11 mouse cellular contexts compared by ENCODE assay signal in genomic region chr17:34124649-34125048, GRCm38 (mm10). TPM values are rescaled to one million over a fixed set of nuclear protein-coding genes. Genes with fewer than 3 reads are reported as not detected.
DNase-seq lines count a peak whose midpoint lies in the region; ATAC-seq lines count a peak whose summit lies in the region.
"Had no signal": no experiment of that assay in that cellular context is flagged by ENCODE, and none has a peak within 500 bp of the region (broad histone marks: within the 10 kb centered on the region; RNA-seq: fewer than 3 reads in every experiment).

No protein-coding gene starts in this region.

- H3K4me2 ChIP-seq in heart, embryonic 12.5 days: 0 out of 2 replicates have a peak overlapping the region, but pooled peaks have one; percentile 11
- H3K4me2 ChIP-seq in neural tube, embryonic 13.5 days: peak overlapping the region; percentile 100

- 64% methylated on average over 6 of the region's 6 CpGs for WGBS in heart, embryonic 12.5 days
- 92% methylated on average over 6 of the region's 6 CpGs for WGBS in neural tube, embryonic 13.5 days

- peaks cover 44% of the 10 kb centered on the region for H3K4me1 ChIP-seq in heart, embryonic 12.5 days (replicated peaks)
- peaks cover 56% of the 10 kb centered on the region for H3K4me1 ChIP-seq in neural tube, embryonic 13.5 days (replicated peaks)

- ATAC-seq in heart, embryonic 12.5 days (ENCODE audit: insufficient number of reproducible peaks, low FRiP score): no peak
- ATAC-seq in neural tube, embryonic 13.5 days (ENCODE audit: low read depth): no peak
- ATAC-seq in CD4-positive, CD25-positive, alpha-beta regulatory T cell, adult 4 months: no peak

- intact Hi-C loops in heart, postnatal 10 days (cut with DNase I): loop anchor here (10.0 kb wide), 2 partner anchors 440 to 480 kb away; partner anchors contain the start of genes Agpat1, Hnrnpm and Rnf5
- intact Hi-C loops in left cerebral cortex, postnatal 36 days (cut with DNase I): no loop called here

- no peaks in the 10 kb centered on the region for H3K27me3 ChIP-seq in heart, embryonic 12.5 days (replicated peaks)
- H3K27me3 ChIP-seq in neural tube, embryonic 13.5 days: no peaks in the 10 kb centered on the region; the same call in 1 of the 2 replicates

- peaks cover 10% of the 10 kb centered on the region; the same call in 1 of the 2 replicates for H3K36me3 ChIP-seq in heart, embryonic 12.5 days
- no peaks in the 10 kb centered on the region for H3K36me3 ChIP-seq in neural tube, embryonic 13.5 days
- H3K36me3 ChIP-seq: midbrain, embryonic 12.5 days had no signal

- no peak overlapping the region for H3K4me3 ChIP-seq in heart, embryonic 12.5 days
- H3K4me3 ChIP-seq in neural tube, embryonic 13.5 days: no peak overlapping the region

- no peak for DNase-seq in heart, postnatal 10 days
- DNase-seq in neural tube, embryonic 10.5 days (ENCODE audit: extremely low spot score, low spot score): no peak
- peak; percentile 33 for DNase-seq in liver
- no peak for DNase-seq in left cerebral cortex, postnatal 36 days (ENCODE audit: low spot score in 2 of 2)
- no peak for DNase-seq in retina, embryonic 14.5 days (ENCODE audit: low spot score)
- DNase-seq: adrenal gland, adult 2 months; heart, postnatal 4 days had no signal

- H3K9me3 ChIP-seq in heart, embryonic 12.5 days (replicated peaks): no peaks in the 10 kb centered on the region
- H3K9me3 ChIP-seq in neural tube, embryonic 13.5 days: no peaks in the 10 kb centered on the region
- H3K9me3 ChIP-seq: midbrain, embryonic 12.5 days had no signal

- no peak overlapping the region for H3K27ac ChIP-seq in heart, embryonic 12.5 days (ENCODE audit: poor library complexity, severe bottlenecking)
- no peak overlapping the region for H3K27ac ChIP-seq in neural tube, embryonic 13.5 days (replicated peaks)

- no peak overlapping the region for H3K9ac ChIP-seq in heart, embryonic 12.5 days
- H3K9ac ChIP-seq in neural tube, embryonic 13.5 days: no peak overlapping the region

RNA-seq across cellular contexts. Expression of gene Brd2, which starts 2.2 kb away (rescaled TPM):
- 89.4 and 90.6 TPM in 2 replicates for polyA plus RNA-seq in heart, embryonic 12.5 days (2016; fragmentation: Nextera tagmentation; extraction: Ambion mirVana)
- 100 to 1,000 TPM; 113 to 119 TPM for total RNA-seq in heart, postnatal 10 days (2021)
- polyA plus RNA-seq in neural tube, embryonic 13.5 days (2015; fragmentation: Nextera tagmentation; extraction: Ambion mirVana): 137 and 167 TPM in 2 replicates
- polyA plus RNA-seq in CD4-positive, CD25-positive, alpha-beta regulatory T cell, adult 4 months (2017; shearing (Covaris generic)): 100 to 1,000 TPM; 108 to 154 TPM
- total RNA-seq in left cerebral cortex, postnatal 36 days (2021): 100 to 1,000 TPM; 183 to 189 TPM

RNA-seq across cellular contexts. Expression of gene H2-DMa, which starts 5.3 kb away (rescaled TPM):
- 3.9 and 7.8 TPM in 2 replicates for polyA plus RNA-seq in heart, embryonic 12.5 days (2016; fragmentation: Nextera tagmentation; extraction: Ambion mirVana)
- 1 to 10 TPM; 4.1 to 4.5 TPM for total RNA-seq in heart, postnatal 10 days (2021)
- polyA plus RNA-seq in neural tube, embryonic 13.5 days (2015; fragmentation: Nextera tagmentation; extraction: Ambion mirVana): 16.0 and 17.7 TPM in 2 replicates
- polyA plus RNA-seq in CD4-positive, CD25-positive, alpha-beta regulatory T cell, adult 4 months (2017; shearing (Covaris generic)): 100 to 1,000 TPM; 144 to 205 TPM
- total RNA-seq in left cerebral cortex, postnatal 36 days (2021): 10 to 100 TPM; 26.1 to 28.5 TPM

RNA-seq across cellular contexts. Expression of gene H2-DMb2, which starts 18.5 kb away (rescaled TPM):
- 0.21 TPM in 1 of 2 replicates, not detected in the other for polyA plus RNA-seq in heart, embryonic 12.5 days (2016; fragmentation: Nextera tagmentation; extraction: Ambion mirVana)
- total RNA-seq in heart, postnatal 10 days (2021): 1 to 10 TPM in 1 of 2 experiments, under 1 TPM in 1; 0.98 to 1.1 TPM
- not detected in 2 replicates for polyA plus RNA-seq in neural tube, embryonic 13.5 days (2015; fragmentation: Nextera tagmentation; extraction: Ambion mirVana)
- 10 to 100 TPM in 1 of 2 experiments, 1 to 10 TPM in 1; 3.7 to 27.1 TPM for polyA plus RNA-seq in CD4-positive, CD25-positive, alpha-beta regulatory T cell, adult 4 months (2017; shearing (Covaris generic))
- total RNA-seq in left cerebral cortex, postnatal 36 days (2021): under 1 TPM; 0.59 to 0.93 TPM

RNA-seq across cellular contexts. Expression of gene H2-DMb1, which starts 28.2 kb away (rescaled TPM):
- 0.33 and 0.41 TPM in 2 replicates for polyA plus RNA-seq in heart, embryonic 12.5 days (2016; fragmentation: Nextera tagmentation; extraction: Ambion mirVana)
- under 1 TPM; 0.72 to 0.89 TPM for total RNA-seq in heart, postnatal 10 days (2021)
- not detected in 2 replicates for polyA plus RNA-seq in neural tube, embryonic 13.5 days (2015; fragmentation: Nextera tagmentation; extraction: Ambion mirVana)
- 1 to 10 TPM; 3.4 to 6.2 TPM for polyA plus RNA-seq in CD4-positive, CD25-positive, alpha-beta regulatory T cell, adult 4 months (2017; shearing (Covaris generic))
- 1 to 10 TPM in 1 of 2 experiments, under 1 TPM in 1; 0.94 to 1.1 TPM for total RNA-seq in left cerebral cortex, postnatal 36 days (2021)

RNA-seq across cellular contexts. Expression of gene H2-Oa, which starts 32.5 kb away (rescaled TPM):
- 0.26 and 0.37 TPM in 2 replicates for polyA plus RNA-seq in heart, embryonic 12.5 days (2016; fragmentation: Nextera tagmentation; extraction: Ambion mirVana)
- under 1 TPM in 1 of 2 experiments, not detected in 1; 0.31 TPM for total RNA-seq in heart, postnatal 10 days (2021)
- 0.24 and 0.41 TPM in 2 replicates for polyA plus RNA-seq in neural tube, embryonic 13.5 days (2015; fragmentation: Nextera tagmentation; extraction: Ambion mirVana)
- polyA plus RNA-seq in CD4-positive, CD25-positive, alpha-beta regulatory T cell, adult 4 months (2017; shearing (Covaris generic)): 10 to 100 TPM; 56.0 to 68.2 TPM
- under 1 TPM in 1 of 2 experiments, not detected in 1; 0.79 TPM for total RNA-seq in left cerebral cortex, postnatal 36 days (2021)
- total RNA-seq: heart, postnatal 4 days had no signal
